Mouse (Mus musculus) kidney, postnatal 25 days (tissue): ENCODE measurements around the gene Pcyox1.
A peak's percentile ranks its signal among the peaks of the same experiment; 100 is the strongest.

Source experiments
- DNase-seq, 2 experiments: peaks; one replicate each; pipeline ENCODE4 v3.0.0; 2021; ENCODE audit warnings: mixed read lengths in 2 of 2

The Pcyox1 gene

DNA sequence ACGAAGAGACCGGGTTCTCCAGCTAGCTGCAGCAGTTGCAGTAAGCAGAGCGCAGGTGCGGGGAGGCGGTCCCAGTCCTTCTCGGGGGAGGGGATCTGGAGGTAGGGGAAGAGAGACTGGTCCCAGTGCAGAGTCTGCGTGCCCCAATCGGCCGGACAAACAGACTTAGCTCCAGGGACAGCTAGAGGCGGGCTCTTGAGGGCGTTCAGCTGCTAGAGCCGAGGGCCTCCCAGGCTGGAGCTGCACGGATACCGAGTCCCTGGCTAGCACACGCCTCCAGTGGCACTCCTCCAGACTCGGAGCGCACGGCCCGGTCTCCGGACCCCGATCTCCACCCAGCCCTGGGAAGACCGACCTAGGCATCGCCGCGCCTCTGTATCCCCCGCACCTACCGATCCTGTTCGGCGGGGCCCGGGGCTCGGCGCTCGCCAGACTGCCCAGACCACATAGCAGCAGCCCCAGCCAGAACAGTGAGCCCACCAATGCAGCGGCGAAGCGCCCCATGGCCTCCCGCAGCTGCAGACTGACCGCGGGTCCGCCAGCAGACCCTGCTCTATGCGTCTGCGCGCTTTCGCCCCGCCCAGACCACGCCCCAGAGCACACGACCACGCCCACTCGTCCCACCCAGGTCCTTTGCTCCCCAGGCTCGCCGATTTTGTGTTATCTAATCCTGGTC is at the start of gene Pcyox1:
Gene Pcyox1 (minus strand): TSS at position 574 of the 676 bp plus-strand sequence.
- DNase-seq: peak; percentile 91 to 93

DNA sequence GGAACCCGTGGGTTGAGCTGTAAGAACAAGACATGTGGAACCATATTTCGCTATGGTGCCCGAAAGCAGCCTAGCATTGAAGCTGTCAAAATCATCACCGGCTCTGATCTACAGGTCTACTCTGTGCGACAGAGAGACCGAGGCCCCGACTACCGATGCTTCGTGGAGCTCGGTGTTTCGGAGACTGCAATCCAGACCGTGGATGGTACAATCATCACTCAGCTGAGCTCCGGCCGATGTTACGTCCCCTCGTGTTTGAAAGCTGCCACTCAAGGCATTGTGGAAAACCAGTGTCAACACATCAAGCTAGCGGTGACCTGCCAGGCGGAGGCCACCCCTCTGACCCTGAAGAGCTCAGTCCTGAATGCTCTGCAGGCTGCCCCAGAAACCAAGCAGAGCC is 48.6 kb upstream of the Pcyox1 start:
- DNase-seq: no peak

DNA sequence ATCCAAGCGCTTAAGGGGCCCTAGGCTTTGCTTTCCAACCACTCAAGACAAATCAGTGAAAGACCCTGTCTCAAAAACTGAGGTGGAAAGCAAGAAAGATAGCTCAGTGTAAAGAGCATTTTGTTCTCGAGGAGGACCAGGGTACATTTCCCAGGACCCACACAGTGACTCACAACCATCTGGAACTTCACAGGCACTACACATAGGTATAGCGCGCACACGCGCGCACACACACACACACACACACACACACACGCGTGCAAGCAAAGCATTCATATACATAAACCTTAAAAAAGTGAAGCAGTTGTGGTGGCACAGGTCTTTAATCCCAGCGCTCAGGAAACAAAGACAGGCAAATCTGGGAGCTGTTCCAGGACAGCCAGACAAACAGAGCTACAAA is 44.6 kb upstream of the Pcyox1 start:
- no peak for DNase-seq

DNA sequence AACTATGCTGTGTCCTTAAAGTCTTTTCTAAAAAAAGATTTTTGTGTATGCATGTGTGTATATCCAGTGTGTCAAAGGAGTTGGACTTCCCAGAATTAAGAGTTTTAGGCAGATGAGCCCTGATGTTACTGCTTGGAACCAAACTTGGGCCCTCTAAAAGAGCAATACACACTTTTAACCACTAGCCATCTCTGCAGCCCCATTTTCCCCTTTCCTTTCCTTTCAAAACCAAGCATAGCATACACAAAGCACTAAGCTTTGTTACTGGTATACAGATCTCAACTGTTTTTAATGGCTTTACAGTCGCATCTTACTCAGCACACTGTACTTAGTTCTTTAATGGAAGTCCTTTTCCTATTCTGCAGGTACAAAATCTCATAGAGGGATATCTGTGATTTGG is 42.6 kb upstream of the Pcyox1 start:
- no peak for DNase-seq

DNA sequence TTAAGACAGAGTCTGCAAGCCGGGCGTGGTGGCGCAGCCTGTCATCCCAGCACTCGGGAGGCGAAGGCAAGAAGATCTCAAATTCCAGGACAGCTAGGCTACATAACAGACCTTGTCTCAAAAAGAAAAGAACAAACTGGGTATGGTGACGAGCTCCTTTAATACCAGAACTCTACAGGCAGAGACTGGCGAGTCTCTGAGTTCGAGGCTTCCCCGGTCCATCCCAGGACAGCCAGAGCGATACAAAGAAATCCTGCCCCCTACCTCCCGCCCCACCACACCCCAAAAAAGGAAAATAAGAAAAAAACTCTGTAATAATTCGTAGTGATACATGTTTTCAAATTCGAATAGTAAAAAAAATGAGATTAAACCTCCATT is 42.2 kb upstream of the Pcyox1 start:
- no peak for DNase-seq

DNA sequence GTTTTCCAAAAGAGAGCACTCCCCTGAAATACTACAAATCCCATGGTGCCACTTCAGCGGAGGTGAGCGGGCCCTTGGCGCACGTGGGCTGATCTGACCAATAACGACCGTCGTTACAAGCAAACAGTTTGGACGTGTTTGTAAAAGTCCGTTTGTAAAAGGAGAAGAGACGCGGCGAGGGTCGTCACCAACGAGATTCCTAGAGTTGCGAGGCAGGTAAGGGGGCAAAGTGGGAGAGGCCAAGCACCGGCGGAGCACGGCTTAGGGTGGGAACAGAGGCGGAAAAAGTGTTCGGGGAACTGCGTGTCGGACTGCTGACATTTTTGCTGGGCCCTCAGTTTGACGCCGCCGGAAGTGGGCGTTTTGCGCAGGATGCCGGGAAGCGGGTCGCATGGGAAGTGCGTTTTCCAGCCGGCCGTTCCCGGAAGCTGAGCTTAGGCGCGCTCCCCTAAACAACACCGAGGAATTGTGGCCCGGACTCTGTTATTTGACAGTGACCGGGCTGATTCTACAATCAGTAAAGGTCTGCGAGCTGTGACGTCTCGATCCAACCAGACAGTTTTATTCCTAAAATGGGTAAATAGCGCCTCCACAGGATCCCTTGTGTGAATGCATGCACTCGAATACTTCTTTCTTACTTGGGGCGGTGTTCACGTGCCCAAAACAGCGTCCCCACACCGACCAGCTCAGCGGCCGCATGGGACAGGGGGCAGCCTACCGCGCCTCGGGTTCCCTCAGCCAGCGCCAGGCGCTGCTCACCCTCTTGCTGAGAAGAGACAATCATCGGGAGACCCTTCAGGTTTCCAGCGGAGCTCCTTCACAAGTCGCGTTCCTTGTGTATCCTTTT is 41.5 kb upstream of the Pcyox1 start, which contains the start of gene C87436:
Gene C87436 (plus strand): TSS at position 103 of the 847 bp plus-strand sequence.
- peak; percentile 94 to 97 for DNase-seq

DNA sequence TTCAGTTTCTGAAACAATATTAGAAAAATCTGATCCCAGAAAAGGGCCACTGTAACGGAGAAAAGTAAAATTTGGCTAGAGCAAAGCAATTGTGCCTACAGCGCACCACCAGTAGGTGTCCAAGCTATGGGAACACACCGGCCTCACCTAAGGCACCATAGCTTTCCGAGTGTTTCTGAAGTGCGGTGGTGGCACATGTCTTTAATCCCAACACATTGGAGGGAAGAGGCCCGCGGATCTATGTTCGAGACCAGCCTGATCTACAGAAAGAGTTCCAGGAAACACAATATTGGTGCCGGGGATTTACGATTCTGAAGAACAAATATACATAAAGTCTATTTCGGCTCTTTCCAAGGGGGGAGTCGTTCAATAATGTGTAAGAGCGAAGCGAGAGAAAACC is 40.8 kb upstream of the Pcyox1 start:
- peak; percentile 57 to 72 for DNase-seq

DNA sequence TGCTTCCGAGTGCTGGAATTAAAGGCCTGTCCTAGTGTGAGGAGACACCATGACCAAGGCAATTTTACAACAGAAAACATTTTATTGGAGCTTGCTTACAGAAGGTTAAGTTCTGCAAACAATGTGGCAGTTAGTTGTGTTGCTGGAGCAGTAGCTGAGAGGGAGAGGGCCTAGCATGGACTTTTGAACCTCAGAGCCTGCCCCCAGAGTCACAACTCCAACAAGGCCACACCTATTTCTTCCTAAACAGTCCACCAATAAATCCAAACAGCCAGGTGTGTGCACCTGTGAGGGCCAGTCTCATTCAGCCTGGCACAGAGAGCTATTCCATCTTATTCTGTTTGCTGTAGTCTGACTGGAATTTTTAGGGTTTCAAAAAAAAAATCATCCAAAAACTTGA is 36.7 kb upstream of the Pcyox1 start:
- no peak for DNase-seq

DNA sequence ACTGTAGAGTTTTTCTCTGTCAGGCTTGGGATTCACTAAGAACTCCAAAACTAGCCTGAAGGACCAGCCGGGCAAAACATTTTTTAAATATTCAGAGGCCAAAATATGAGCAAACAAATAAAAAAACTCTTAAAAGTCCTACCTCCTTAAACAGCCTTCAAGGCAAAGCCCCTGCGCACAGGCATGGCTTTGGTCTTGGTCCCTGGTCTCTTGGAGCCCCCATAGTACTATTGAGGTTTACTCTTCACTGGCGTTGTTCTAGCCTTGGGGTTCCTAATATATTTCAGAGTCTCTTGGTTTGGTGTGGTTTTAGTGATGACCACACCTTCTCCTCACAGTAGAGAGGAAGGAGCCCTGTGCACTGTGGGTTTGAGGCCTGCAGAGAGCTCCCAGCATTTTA is 34.6 kb upstream of the Pcyox1 start:
- DNase-seq: no peak

DNA sequence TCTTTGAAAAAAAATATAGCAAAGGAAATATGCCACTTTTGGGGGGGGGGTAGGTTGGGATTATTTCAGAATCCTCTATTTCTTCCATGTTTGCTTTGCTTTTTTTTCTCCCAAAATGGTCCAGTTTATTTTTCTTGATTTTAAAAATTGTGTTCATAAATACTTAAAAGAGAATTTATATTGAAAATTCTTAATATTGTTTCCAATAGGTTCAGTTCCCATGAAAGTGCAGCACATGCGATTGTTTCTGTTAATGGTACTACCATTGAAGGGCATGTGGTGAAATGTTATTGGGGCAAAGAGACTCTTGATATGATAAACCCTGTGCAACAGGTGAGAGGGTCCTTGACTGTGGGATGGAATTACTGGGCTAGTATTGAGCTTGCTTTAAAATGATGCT is 29.4 kb upstream of the Pcyox1 start, which contains the start of gene Gm44790:
Gene Gm44790 (plus strand): TSS at position 301 of the 400 bp plus-strand sequence.
- no peak for DNase-seq

DNA sequence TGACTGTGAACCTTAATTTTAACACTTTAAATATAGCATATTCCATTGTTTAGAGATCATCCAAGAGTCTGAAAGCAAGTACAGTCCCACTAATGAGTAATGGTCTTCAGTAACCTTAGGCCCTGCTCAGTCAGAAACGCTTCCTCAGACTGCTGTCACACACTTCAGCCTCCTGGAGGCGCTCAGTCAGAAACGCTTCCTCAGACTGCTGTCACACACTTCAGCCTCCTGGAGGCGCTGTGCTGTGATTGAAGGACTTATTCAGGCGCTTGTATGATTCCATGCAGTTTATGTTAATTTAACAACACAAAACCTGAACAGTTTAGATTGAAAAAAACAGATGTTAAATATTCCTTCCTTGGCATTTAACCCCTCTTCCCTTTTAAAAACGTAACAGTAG is 23.5 kb upstream of the Pcyox1 start:
- no peak for DNase-seq

DNA sequence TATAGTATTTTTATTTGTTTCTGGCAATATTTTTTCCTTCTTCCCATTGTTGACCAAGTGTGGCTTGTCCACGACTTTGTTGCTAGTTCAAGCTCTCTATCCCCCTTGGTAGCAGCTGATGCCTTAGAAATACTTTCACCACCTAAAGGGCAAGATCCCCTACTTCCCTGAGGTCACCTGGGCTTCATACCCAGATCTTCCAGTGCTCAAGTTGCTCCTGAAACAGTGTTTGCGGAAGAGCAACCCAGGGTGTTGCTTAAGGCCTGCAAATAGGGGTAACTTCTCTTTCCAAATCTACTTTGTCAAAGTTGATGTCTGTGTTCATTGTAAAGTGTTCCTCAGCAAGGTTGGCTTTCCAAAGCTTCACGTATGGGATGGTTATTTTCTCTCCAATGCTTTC is 22.3 kb upstream of the Pcyox1 start:
- DNase-seq: no peak

DNA sequence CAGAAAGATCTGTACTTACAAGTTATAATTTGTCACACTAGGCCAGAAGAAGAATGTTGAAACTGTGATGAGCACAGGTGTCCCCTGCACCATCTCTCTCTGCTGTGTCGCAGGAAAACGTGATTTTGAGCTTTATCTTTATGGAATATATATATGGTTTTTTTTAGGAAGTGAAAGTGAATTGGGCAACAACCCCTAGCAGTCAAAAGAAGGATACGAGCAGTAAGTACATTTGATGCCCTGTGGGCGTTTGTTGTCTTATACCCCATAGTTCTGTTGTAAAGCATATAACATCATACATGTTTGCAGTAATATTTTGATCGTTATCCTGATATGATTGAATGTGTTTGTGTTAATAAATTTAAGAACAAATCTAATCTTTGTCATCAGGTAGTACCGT is 21.8 kb upstream of the Pcyox1 start:
- no peak for DNase-seq

DNA sequence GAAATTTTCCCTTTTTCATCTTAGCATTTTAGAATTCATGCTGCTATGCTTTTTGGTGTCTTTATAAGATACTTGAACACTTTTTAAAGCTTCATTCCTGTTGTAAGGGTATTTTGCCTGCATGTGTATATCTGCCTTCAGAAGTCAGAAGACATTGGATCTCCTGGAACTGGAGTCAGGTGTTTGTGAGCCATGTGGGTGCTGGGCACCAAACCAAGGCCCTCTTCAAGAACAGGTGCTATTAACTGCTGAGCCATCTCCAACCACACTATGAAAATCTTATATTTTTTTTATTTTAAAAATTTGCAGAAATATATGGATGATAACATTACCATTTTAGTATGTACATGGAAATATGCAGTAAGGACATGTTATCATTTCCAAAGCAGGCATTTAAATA is 9.4 kb upstream of the Pcyox1 start:
- DNase-seq: no peak

DNA sequence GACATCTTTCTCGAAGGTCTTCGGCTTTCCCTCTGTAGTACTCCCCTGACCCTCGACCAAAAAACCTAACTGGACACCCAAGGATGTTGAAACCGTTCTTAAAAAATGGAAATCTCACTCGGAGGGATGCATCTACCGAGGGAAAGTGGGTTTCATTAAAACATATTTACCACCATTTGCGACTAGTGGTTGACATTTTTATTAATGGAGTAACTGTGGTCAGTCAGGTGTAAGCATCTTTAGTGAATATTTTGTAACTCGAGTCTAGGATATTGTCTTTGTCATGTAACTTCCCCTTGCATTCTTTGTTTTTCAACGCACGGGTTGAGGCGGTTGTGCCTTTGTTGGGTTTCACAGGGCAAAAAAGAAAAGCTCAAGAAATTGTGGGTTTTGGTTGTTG is 8.0 kb upstream of the Pcyox1 start:
- DNase-seq: no peak

DNA sequence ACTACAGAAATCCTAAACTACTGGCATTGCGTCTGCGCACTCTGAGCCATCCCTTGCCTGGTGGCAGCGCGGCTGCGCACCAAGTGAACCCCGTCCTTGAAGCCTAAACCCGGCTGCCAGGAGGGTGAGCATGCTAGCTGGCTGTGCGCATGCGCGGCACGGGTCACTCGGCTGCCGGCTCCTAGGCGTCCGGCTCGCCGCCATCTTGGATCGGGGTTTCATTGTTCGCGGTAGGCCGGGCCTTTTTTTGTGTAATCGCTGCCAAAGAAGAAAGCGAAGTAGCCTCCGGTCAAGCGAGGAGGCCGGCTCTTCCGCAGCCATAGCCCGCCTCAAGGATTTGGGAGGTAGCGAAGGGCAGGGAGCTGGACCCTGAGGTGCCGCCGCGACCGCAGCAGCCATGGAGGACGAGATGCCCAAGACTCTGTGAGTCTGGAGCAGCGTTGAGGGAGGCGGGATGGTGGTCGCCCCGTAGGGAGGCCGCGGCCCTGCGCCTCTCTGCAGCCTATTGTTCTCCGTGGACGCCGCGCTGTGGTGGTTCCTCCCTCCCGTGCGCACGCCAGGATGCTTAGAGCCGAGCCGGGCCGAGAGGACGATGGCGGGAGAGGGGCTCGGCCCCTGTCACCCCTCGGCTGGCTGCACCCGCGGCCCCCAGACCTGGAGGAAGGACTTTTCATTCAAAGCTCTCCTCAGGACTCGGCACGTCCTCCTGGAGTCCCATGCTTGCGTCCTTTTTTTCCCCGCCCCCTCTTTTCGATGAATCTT is 7.3 kb upstream of the Pcyox1 start, which contains the start of gene Tia1:
Gene Tia1 (plus strand): TSS at position 120 of the 762 bp plus-strand sequence.
- peak; percentile 97 to 99 for DNase-seq

DNA sequence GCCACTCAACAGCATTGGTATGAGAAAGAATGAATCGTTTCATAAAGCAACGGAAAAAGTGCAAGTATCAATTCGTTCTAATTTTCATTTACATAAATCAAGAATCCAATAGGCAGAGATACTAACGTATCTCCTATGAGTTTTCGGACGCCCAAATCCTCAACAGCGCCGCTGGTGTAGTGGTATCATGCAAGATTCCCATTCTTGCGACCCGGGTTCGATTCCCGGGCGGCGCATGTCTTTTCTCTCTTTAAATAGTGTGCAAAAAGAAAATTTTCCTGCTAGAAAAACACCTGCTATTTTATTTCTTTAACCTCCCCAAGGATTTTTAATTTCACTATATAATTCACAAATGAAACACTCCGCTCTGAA is 6.8 kb upstream of the Pcyox1 start:
- DNase-seq: peak in 1 of 2 experiments; percentile 92

DNA sequence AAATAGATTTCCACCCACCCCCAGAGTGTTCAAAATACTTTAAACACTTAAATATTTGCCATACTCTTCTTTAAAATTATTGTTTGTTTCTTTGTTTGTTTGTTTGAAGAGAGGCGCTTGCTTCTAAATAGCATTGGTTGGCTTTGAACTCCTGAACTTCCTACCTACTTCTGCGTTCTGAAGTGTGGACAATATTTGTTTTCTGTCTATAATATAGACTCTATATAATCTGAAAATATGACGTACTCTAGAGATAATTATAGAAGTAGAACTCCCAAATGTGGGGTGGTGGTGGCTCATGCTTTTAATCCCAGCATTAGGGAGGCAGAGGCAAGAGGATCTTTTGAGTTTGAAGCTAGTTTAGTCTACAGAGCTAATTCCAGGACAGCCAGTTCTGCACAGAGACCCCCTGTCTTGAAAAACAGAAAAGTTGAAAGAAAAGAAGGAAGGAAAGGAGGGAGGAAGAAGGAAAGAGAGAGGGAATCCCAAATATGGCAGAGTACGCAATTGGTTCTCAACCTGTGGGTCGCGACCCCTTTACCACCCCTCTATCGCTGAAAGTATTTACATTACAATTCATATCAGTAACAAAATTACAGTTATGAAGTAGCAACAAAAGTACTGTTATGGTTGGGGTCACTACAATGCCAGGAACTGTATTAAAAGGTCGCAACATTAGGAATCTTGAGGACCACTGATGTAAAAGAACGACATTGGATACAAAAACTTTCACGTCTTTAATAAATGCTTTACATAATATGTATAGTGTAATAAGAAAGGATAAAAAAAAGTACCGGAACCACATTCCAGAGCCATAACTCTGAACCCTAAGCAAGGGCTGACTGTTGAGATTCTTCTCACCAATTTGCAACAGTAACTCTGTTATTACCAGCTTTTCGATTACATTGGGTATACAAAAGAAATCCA is 6.0 kb upstream of the Pcyox1 start:
- DNase-seq: no peak

DNA sequence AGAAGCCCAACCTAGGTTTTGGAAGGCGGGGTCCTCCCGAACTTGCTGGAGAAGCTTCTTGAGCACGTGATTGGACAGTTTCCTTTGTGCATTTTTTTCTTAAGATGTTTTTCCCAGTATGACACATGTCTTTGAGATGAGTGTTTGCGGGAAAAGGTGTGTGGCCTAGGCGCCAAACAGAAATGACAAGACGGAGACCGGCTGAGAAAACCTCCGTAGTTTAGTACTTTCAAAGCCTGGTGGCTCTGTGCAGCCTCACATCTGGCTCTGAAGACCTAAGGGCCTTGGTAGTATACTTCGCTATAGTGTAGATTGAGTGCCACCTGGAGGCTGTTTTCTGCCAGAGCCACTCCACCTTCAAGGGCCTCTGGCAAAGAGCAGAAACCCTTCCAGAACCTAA is 4.0 kb upstream of the Pcyox1 start:
- peak; percentile 90 to 91 for DNase-seq

DNA sequence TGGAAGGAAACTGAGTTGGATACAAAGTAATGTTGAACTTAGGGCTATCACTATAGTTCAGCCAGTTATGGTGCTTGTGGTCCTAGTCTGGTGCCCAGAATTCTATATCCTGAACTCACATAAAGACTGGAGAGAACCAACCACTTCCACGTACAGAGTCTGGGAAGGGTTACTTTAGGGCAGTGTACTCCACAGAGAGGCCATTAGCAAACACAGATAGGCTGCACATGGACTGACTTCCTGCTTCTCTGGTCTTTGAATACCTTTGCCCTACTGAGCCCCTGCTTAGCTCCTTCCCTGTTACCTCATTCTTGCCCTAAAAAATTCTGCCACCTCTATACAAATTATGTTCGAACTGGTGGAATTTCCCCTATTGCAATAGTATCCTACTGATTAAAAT is 3.0 kb upstream of the Pcyox1 start:
- DNase-seq: no peak

DNA sequence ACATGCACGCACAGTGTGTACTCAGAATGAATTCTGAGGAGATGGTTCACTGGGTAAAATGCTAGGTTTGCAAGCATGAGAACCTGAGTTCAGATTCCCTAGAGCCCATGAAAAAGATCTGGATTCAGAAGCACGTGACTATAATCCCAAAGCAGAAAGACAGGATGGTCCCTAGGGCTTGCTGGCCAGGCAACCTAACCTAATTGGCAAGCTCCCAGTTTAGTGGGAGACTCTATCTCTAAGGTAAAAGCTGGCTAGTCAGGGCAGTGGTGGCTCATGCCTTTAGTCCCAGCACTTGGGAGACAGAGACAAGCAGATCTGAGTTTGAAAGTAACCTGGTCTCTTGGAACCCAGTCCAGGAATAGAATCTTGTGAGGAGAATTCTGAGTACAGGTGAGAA is 2.0 kb upstream of the Pcyox1 start:
- no peak for DNase-seq

DNA sequence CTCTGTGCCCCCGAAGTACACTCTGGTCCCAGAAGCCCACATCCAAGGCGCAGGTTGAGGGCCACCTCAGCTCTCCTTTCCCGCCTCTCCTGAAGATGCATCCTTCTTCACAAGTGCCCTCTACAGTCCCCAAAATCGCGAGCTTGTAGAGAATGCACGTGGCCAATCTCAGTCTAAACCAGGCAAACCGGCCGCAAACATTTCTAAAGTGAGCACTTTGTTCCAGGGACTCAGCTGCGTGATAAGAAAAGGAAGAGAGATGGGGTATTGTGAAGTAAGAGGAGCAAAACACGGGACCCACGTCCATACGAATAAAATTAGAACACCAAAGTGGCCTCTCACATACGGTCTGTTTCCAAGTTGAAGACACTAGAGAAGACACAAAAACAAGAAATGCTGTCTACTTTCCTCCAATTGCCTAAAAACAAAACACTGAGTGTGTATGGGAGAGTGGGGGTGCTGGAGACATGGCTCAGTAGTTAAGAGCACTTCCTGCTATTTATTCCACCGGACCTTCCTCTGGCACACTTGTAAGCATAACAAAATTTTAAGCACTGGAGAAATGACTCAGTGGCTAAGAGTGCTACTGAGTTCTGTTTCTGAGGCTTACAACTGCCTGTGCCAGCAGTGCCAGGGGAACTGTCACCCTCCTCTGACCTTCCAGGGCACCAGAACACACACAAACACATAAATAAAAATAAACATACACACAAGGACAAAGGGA is 465 bp upstream of the Pcyox1 start:
- DNase-seq: no peak
